Mouse (Mus musculus): ENCODE results near the gene Wipf2.

- TF ChIP-seq POLR2A (IDR thresholded peaks at IDR 0.05; ENCODE audit: insufficient read depth, low read length) (no peak), CTCF (IDR thresholded peaks at IDR 0.05; ENCODE audit: low read depth, low read length) (no peak), EP300 (IDR thresholded peaks at IDR 0.05; ENCODE audit: insufficient read depth, low read depth, low read length) (no peak)
Observed at GRCm38 (mm10) chr11:98905583-98905982, 42.1 kb downstream of the Wipf2 start.
